Mouse (Mus musculus) macrophage (primary cell): ENCODE measurements around the gene Cfi. TPM values are rescaled to one million over a fixed set of nuclear protein-coding genes. Genes with fewer than 3 reads are reported as not detected.

Experiments
- polyA plus RNA-seq: library from polyadenylated mRNA; stranded (reverse); fragments of 250-400 nt; gene quantifications from 3 replicates; pipeline ENCODE4 v1.2.4, GENCODE M21; 2018; ENCODE audit warnings: inconsistent platforms

The Cfi gene
- polyA plus RNA-seq, 1 experiment from 2014 or later: not detected

Other genes starting within 250 kb of the Cfi start
- 0.33 to 0.53 TPM (median 0.47 TPM) in 3 replicates for gene Egf, start 80.6 kb upstream of the Cfi start, polyA plus RNA-seq
- not detected in 3 replicates for gene Lrit3, start 31.9 kb upstream of the Cfi start, polyA plus RNA-seq
- 0.13 TPM in 1 of 3 replicates, not detected in the others for gene Rrh, start 13.3 kb upstream of the Cfi start, polyA plus RNA-seq
- 11.8 to 57.0 TPM (median 36.2 TPM) in 3 replicates for gene Gar1, start 4.5 kb upstream of the Cfi start, polyA plus RNA-seq
- gene Pla2g12a, start 42.7 kb downstream of the Cfi start, polyA plus RNA-seq: 7.3 to 12.6 TPM (median 8.2 TPM) in 3 replicates
- 16.3 to 27.9 TPM (median 24.4 TPM) in 3 replicates for gene Casp6, start 65.5 kb downstream of the Cfi start, polyA plus RNA-seq
- 27.0 to 32.9 TPM (median 32.2 TPM) in 3 replicates for gene Mcub, start 134.3 kb downstream of the Cfi start, polyA plus RNA-seq
- 44.0 to 66.4 TPM (median 44.6 TPM) in 3 replicates for gene Sec24b, start 225.7 kb downstream of the Cfi start, polyA plus RNA-seq